Mouse (Mus musculus): ENCODE data around the gene Tbx4.

GRCm38 (mm10) chr11:85887273-85887672, 1.1 kb downstream of the Tbx4 start:
- TF ChIP-seq POLR2A (IDR thresholded peaks at IDR 0.05; ENCODE audit: borderline replicate concordance, extremely low read depth, low read depth, low read length) (no peak), CTCF (IDR thresholded peaks at IDR 0.05; ENCODE audit: insufficient read depth, low read length) (no peak)
